40 mouse cellular contexts compared by ENCODE assay signal in the genomic region with DNA sequence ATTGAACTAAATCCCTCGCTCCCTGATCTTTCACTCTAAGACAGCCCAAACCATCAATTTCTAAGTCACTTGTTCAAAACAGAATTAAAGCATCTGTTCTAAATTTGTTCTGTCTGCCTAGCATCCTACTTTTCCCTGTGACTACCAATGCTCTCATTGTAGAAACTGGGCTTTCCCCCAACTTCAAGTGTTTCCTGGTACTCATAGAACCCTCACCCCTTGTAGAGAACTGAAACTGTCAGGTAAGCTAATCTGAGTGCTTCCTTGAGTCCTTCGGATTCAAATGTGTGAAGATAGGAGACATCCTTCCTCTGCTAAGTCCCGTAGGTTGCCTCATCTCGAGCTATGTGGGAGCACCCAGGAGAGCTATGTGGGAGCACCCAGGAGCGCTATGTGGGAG. TPM values are rescaled to one million over a fixed set of nuclear protein-coding genes. Genes with fewer than 3 reads are reported as not detected.
"Had no signal": no experiment of that assay in that cellular context is flagged by ENCODE, and none has a peak within 500 bp of the region (broad histone marks: within the 10 kb centered on the region; RNA-seq: fewer than 3 reads in every experiment).

No protein-coding gene starts in this region.

- H3K27ac ChIP-seq: heart, adult 2 months; heart, embryonic 13.5 days; heart, embryonic 15.5 days; hindbrain, embryonic 13.5 days; hindbrain, embryonic 15.5 days; hindbrain, postnatal 0 days; kidney, embryonic 15.5 days; kidney, postnatal 0 days; limb, embryonic 13.5 days; limb, embryonic 15.5 days; liver, embryonic 12.5 days had no signal

- H3K4me2 ChIP-seq: heart, embryonic 11.5 days; heart, embryonic 13.5 days; heart, embryonic 15.5 days; hindbrain, embryonic 13.5 days; hindbrain, embryonic 15.5 days; kidney, embryonic 15.5 days; limb, embryonic 13.5 days; limb, embryonic 15.5 days; liver, embryonic 12.5 days had no signal

- DNase-seq: gastrocnemius, postnatal 14 days; gastrocnemius, postnatal 36 days; heart, adult 2 months; heart, postnatal 14 days; heart, postnatal 36 days; kidney, adult 11 months; kidney, adult 2 months; kidney, adult 9 months; kidney, postnatal 14 days; kidney, postnatal 36 days; layer of hippocampus, adult 9-11 months; layer of hippocampus, postnatal 36 days; left cerebral cortex, postnatal 4 days had no signal

- H3K9me3 ChIP-seq: heart, embryonic 15.5 days; hindbrain, embryonic 15.5 days; kidney, embryonic 15.5 days; limb, embryonic 15.5 days had no signal

- H3K9ac ChIP-seq: heart, embryonic 13.5 days; heart, embryonic 15.5 days; hindbrain, embryonic 13.5 days; hindbrain, embryonic 15.5 days; kidney, embryonic 15.5 days; limb, embryonic 13.5 days; limb, embryonic 15.5 days; liver, embryonic 12.5 days had no signal

- ATAC-seq: hindbrain, postnatal 0 days; intestine, embryonic 16.5 days; liver, embryonic 12.5 days had no signal

- H3K4me1 ChIP-seq: heart, embryonic 13.5 days; heart, embryonic 15.5 days; hindbrain, embryonic 13.5 days; hindbrain, embryonic 15.5 days; kidney, embryonic 15.5 days; limb, embryonic 13.5 days; limb, embryonic 15.5 days; liver, embryonic 12.5 days had no signal

- H3K4me3 ChIP-seq: heart, adult 2 months; heart, embryonic 13.5 days; heart, embryonic 15.5 days; hindbrain, embryonic 13.5 days; hindbrain, embryonic 15.5 days; kidney, embryonic 15.5 days; limb, embryonic 13.5 days; limb, embryonic 15.5 days; liver, embryonic 12.5 days had no signal

- H3K27me3 ChIP-seq: heart, embryonic 13.5 days; heart, embryonic 15.5 days; hindbrain, embryonic 13.5 days; hindbrain, embryonic 15.5 days; kidney, embryonic 15.5 days; limb, embryonic 13.5 days; limb, embryonic 15.5 days; liver, embryonic 12.5 days had no signal

- H3K36me3 ChIP-seq: heart, embryonic 15.5 days; liver, embryonic 12.5 days had no signal

RNA-seq across cellular contexts. Expression of a gene that starts 13.6 kb away (rescaled TPM):
- total RNA-seq: gastrocnemius, adult 18-20 months; gastrocnemius, adult 8-10 months; gastrocnemius, postnatal 14 days; gastrocnemius, postnatal 36 days; heart, adult 2 months; heart, postnatal 14 days; heart, postnatal 36 days; hematopoietic stem cell, adult 5-6 weeks; hindbrain, postnatal 0 days; layer of hippocampus, adult 18-20 months; layer of hippocampus, adult 8-10 months; layer of hippocampus, postnatal 36 days; left cerebral cortex, adult 18-20 months; left cerebral cortex, adult 8-10 months; left cerebral cortex, postnatal 10 days; left cerebral cortex, postnatal 25 days; left cerebral cortex, postnatal 4 days; liver, adult 2 months had no signal
- polyA plus RNA-seq: frontal cortex, adult 2 months; heart, adult 2 months; heart, embryonic 11.5 days; heart, embryonic 13.5 days; heart, embryonic 15.5 days; hindbrain, embryonic 11.5 days; hindbrain, embryonic 13.5 days; hindbrain, embryonic 15.5 days; intestine, embryonic 14.5 days; intestine, embryonic 16.5 days; kidney, adult 2 months; kidney, embryonic 15.5 days; kidney, postnatal 0 days; large intestine, adult 2 months; limb, embryonic 11.5 days; limb, embryonic 15.5 days; liver, adult 2 months; liver, embryonic 12.5 days had no signal
